Mouse (Mus musculus) neural tube, embryonic 12.5 days (tissue): ENCODE data around the gene Nxpe4. TPM values are rescaled to one million over a fixed set of nuclear protein-coding genes. Genes with fewer than 3 reads are reported as not detected.
A peak's percentile ranks its signal among the peaks of the same experiment; 100 is the strongest.

ENCODE experiments used
- ATAC-seq: fragments of 200-750 bp; cut with Nextera tagmentation; 2 replicates; pipeline ENCODE4 v1.8.0; 2017; ENCODE audit warnings: low read depth, mild to moderate bottlenecking, moderate TSS enrichment, moderate library complexity; ENCODE audit not compliant: low FRiP score
- H3K27ac ChIP-seq: fragments of 300-500 bp; sonication (generic); 2 replicates; pipeline ENCODE4 v1.5.1; 2016
- H3K27me3 ChIP-seq: fragments of 300-500 bp; sonication (generic); replicated peaks from 2 replicates; pipeline ENCODE4 v1.6.1; 2016; ENCODE audit warnings: mild to moderate bottlenecking
- H3K36me3 ChIP-seq: fragments of 300-500 bp; sonication (generic); 2 replicates; pipeline ENCODE4 v1.6.1; 2016; ENCODE audit warnings: mild to moderate bottlenecking
- H3K4me1 ChIP-seq: fragments of 300-500 bp; sonication (generic); 2 replicates; pipeline ENCODE4 v1.6.1; 2016
- H3K4me2 ChIP-seq: fragments of 300-500 bp; sonication (generic); replicated peaks from 2 replicates; pipeline ENCODE4 v1.6.1; 2016; ENCODE audit warnings: mild to moderate bottlenecking
- H3K4me3 ChIP-seq: fragments of 300-500 bp; sonication (generic); 2 replicates; pipeline ENCODE4 v1.5.1; 2016
- H3K9ac ChIP-seq: fragments of 300-500 bp; sonication (generic); 2 replicates; pipeline ENCODE4 v1.6.1; 2016; ENCODE audit warnings: mild to moderate bottlenecking
- H3K9me3 ChIP-seq: fragments of 300-500 bp; sonication (generic); 2 replicates; pipeline ENCODE4 v1.6.1; 2016; ENCODE audit warnings: mild to moderate bottlenecking
- WGBS: fragments of 180-500 bp; shearing (Covaris S2); methylation state at CpG from one replicate; pipeline ENCODE4 v1.1.7; 2016; 5-methylcytosine and 5-hydroxymethylcytosine counted together
- polyA plus RNA-seq: library from polyadenylated mRNA; unstranded; fragments of >200 nt; fragmentation: Nextera tagmentation; extraction: Ambion mirVana; gene quantifications from 2 replicates; pipeline ENCODE4 v1.2.1, GENCODE M21; 2016

The Nxpe4 gene
- polyA plus RNA-seq, 1 experiment from 2014 or later: 7.9 TPM

- H3K27ac ChIP-seq: no peak overlapping the region
- H3K4me3 ChIP-seq: no peak overlapping the region
- H3K9me3 ChIP-seq: no peaks in the 10 kb centered on the region
- ATAC-seq: no peak
- H3K4me2 ChIP-seq: 0 out of 2 replicates have a peak overlapping the region, but pooled peaks have one; percentile 10
- no peak overlapping the region for H3K9ac ChIP-seq
- H3K27me3 ChIP-seq: no peaks in the 10 kb centered on the region
- WGBS: 37% methylated on average over 12 of the region's 12 CpGs
- H3K4me1 ChIP-seq: peaks cover 7% of the 10 kb centered on the region; the same call in 1 of the 2 replicates
- H3K36me3 ChIP-seq: peaks cover 1% of the 10 kb centered on the region; the same call in 1 of the 2 replicates
Observed at GRCm38 (mm10) chr9:48197458-48197884, 35.6 kb downstream of the Nxpe4 start.

- Histone ChIP-seq H3K4me2 (no peak overlapping the region), H3K9me3 (no peaks in the 10 kb centered on the region), H3K4me3 (no peak overlapping the region), H3K4me1 (no peaks in the 10 kb centered on the region), H3K27me3 (no peaks in the 10 kb centered on the region), H3K9ac (no peak overlapping the region), H3K27ac (no peak overlapping the region), H3K36me3 (no peaks in the 10 kb centered on the region)
- whole genome bisulfite sequencing: 88% methylated on average over 6 of the region's 6 CpGs
- no peak for ATAC-seq
Observed at GRCm38 (mm10) chr9:48210970-48211369, 49.1 kb downstream of the Nxpe4 start.

- Histone ChIP-seq H3K4me2 (no peak overlapping the region), H3K4me3 (no peak overlapping the region), H3K9ac (no peak overlapping the region), H3K4me1 (no peaks in the 10 kb centered on the region), H3K27me3 (no peaks in the 10 kb centered on the region), H3K27ac (no peak overlapping the region), H3K9me3 (no peaks in the 10 kb centered on the region), H3K36me3 (no peaks in the 10 kb centered on the region)
- ATAC-seq: no peak
- WGBS: 95% methylated on average over 5 of the region's 5 CpGs
Observed at GRCm38 (mm10) chr9:48211912-48212311, 50.1 kb downstream of the Nxpe4 start.

GRCm38 (mm10) chr9:48214751-48215150 is 52.9 kb downstream of the Nxpe4 start:
- ATAC-seq: no peak
- H3K36me3 ChIP-seq: no peaks in the 10 kb centered on the region
- 86% methylated on average over 9 of the region's 9 CpGs for WGBS
- H3K27me3 ChIP-seq: no peaks in the 10 kb centered on the region
- H3K4me1 ChIP-seq: no peaks in the 10 kb centered on the region
- H3K4me2 ChIP-seq: no peak overlapping the region
- H3K27ac ChIP-seq: no peak overlapping the region
- no peak overlapping the region for H3K4me3 ChIP-seq
- H3K9me3 ChIP-seq: no peaks in the 10 kb centered on the region
- H3K9ac ChIP-seq: no peak overlapping the region

GRCm38 (mm10) chr9:48216091-48217001 is 54.5 kb downstream of the Nxpe4 start:
- 88% methylated on average over 13 of the region's 13 CpGs for WGBS
- H3K4me3 ChIP-seq: no peak overlapping the region
- H3K27me3 ChIP-seq: no peaks in the 10 kb centered on the region
- ATAC-seq: no peak
- no peak overlapping the region for H3K4me2 ChIP-seq
- H3K36me3 ChIP-seq: no peaks in the 10 kb centered on the region
- H3K4me1 ChIP-seq: no peaks in the 10 kb centered on the region
- H3K27ac ChIP-seq: no peak overlapping the region
- no peak overlapping the region for H3K9ac ChIP-seq
- H3K9me3 ChIP-seq: no peaks in the 10 kb centered on the region

- 93% methylated on average over 3 of the region's 3 CpGs for WGBS
- Histone ChIP-seq H3K9me3 (no peaks in the 10 kb centered on the region), H3K9ac (no peak overlapping the region), H3K4me3 (no peak overlapping the region), H3K4me1 (no peaks in the 10 kb centered on the region), H3K4me2 (no peak overlapping the region), H3K27ac (no peak overlapping the region), H3K27me3 (no peaks in the 10 kb centered on the region), H3K36me3 (no peaks in the 10 kb centered on the region)
- ATAC-seq: no peak
Observed at GRCm38 (mm10) chr9:48230706-48231105, 68.9 kb downstream of the Nxpe4 start.

GRCm38 (mm10) chr9:48236455-48236854 is 74.6 kb downstream of the Nxpe4 start:
- Histone ChIP-seq H3K36me3 (no peaks in the 10 kb centered on the region), H3K4me3 (no peak overlapping the region), H3K9me3 (no peaks in the 10 kb centered on the region), H3K27ac (no peak overlapping the region), H3K27me3 (no peaks in the 10 kb centered on the region), H3K4me2 (no peak overlapping the region), H3K9ac (no peak overlapping the region), H3K4me1 (no peaks in the 10 kb centered on the region)
- no peak for ATAC-seq
- WGBS: 80% methylated on average over 6 of the region's 6 CpGs

- Histone ChIP-seq H3K36me3 (no peaks in the 10 kb centered on the region), H3K27ac (no peak overlapping the region), H3K4me2 (no peak overlapping the region), H3K9me3 (no peaks in the 10 kb centered on the region), H3K4me3 (no peak overlapping the region), H3K27me3 (no peaks in the 10 kb centered on the region), H3K9ac (no peak overlapping the region), H3K4me1 (no peaks in the 10 kb centered on the region)
- ATAC-seq: no peak
- WGBS: 83% methylated on average over 9 of the region's 9 CpGs
Observed at GRCm38 (mm10) chr9:48238153-48238755, 76.4 kb downstream of the Nxpe4 start.

GRCm38 (mm10) chr9:48239461-48239860 is 77.6 kb downstream of the Nxpe4 start:
- Histone ChIP-seq H3K27me3 (no peaks in the 10 kb centered on the region), H3K4me3 (no peak overlapping the region), H3K4me2 (no peak overlapping the region), H3K36me3 (no peaks in the 10 kb centered on the region), H3K4me1 (no peaks in the 10 kb centered on the region), H3K9me3 (no peaks in the 10 kb centered on the region), H3K9ac (no peak overlapping the region), H3K27ac (no peak overlapping the region)
- no peak for ATAC-seq
- 90% methylated on average over 5 of the region's 5 CpGs for WGBS

- H3K27me3 ChIP-seq: no peaks in the 10 kb centered on the region
- no peak overlapping the region for H3K9ac ChIP-seq
- 78% methylated on average over 5 of the region's 5 CpGs for WGBS
- H3K4me2 ChIP-seq: no peak overlapping the region
- no peak overlapping the region for H3K4me3 ChIP-seq
- no peak overlapping the region for H3K27ac ChIP-seq
- H3K36me3 ChIP-seq: no peaks in the 10 kb centered on the region
- no peaks in the 10 kb centered on the region for H3K4me1 ChIP-seq
- ATAC-seq: no peak
- H3K9me3 ChIP-seq: no peaks in the 10 kb centered on the region
Observed at GRCm38 (mm10) chr9:48240431-48240830, 78.6 kb downstream of the Nxpe4 start.

- H3K9ac ChIP-seq: no peak overlapping the region
- 93% methylated on average over 1 of the region's 1 CpGs for WGBS
- ATAC-seq: no peak
Observed at GRCm38 (mm10) chr9:48241791-48242190, 80.0 kb downstream of the Nxpe4 start.

GRCm38 (mm10) chr9:48242756-48243155 is 80.9 kb downstream of the Nxpe4 start:
- Histone ChIP-seq H3K9me3 (no peaks in the 10 kb centered on the region), H3K4me2 (no peak overlapping the region)
- ATAC-seq: no peak

More at GRCm38 (mm10) chr9:48241791-48242190, 80.0 kb downstream of the Nxpe4 start:
- H3K27ac ChIP-seq: no peak overlapping the region
- no peaks in the 10 kb centered on the region for H3K4me1 ChIP-seq
- H3K27me3 ChIP-seq: no peaks in the 10 kb centered on the region
- no peak overlapping the region for H3K4me2 ChIP-seq
- H3K4me3 ChIP-seq: no peak overlapping the region
- no peaks in the 10 kb centered on the region for H3K9me3 ChIP-seq
- H3K36me3 ChIP-seq: no peaks in the 10 kb centered on the region

More at GRCm38 (mm10) chr9:48242756-48243155, 80.9 kb downstream of the Nxpe4 start:
- Histone ChIP-seq H3K4me3 (no peak overlapping the region), H3K27me3 (no peaks in the 10 kb centered on the region), H3K27ac (no peak overlapping the region), H3K4me1 (no peaks in the 10 kb centered on the region), H3K36me3 (no peaks in the 10 kb centered on the region), H3K9ac (no peak overlapping the region)
- WGBS: 95% methylated on average over 2 of the region's 2 CpGs
